Mouse (Mus musculus): ENCODE data around the gene Vmn1r230. TPM values are rescaled to one million over a fixed set of nuclear protein-coding genes. Genes with fewer than 3 reads are reported as not detected.

The Vmn1r230 gene
- total RNA-seq (2014; fragmentation: Nextera tagmentation) (not detected in 2 replicates), total RNA-seq (2017) (not detected in 2 replicates)

DNA sequence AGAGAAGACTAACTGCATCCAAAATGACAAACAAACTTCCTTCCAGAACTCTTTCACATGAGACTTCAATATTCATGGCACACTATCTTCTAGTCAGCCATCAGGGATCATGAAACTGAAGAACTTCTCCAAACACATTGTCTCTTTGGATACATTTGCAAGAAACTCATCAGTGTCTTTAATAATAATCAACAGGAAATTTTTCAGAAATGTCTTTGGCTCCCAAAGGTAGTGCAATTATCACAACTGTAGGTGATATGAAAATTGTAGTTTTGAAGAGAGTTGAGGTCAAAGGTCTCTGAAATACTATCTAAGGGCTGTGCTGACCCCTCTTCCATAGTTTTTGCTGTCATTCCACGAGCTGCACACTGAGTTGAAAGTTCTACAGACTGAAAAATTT, at the start of gene Vmn1r230:
Gene Vmn1r230, plus strand, starts transcription at position 301 of the 400 bp plus-strand sequence.
- no peak for ATAC-seq (replicated peaks; ENCODE audit: low FRiP score, low TSS enrichment, poor library complexity, severe bottlenecking)

DNA sequence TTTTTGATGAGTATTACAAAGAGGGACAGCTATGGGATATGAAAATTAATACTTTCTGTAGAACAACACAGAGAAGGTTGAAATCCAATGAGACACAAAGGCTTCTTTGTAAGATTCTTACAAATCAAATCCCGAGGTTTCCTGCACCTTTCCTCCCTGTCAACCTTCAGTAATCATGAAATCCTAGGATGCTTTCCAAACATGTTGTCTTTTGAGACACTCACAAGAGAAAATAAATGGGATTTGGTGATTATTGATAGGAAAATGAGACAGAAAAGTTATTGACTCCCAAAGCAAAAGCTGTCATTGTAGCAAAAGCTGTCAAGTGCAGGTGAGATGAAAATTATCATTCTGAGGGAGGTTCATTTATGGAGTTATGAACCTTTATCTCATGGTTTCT, 29.0 kb upstream of the Vmn1r230 start, which contains the start of gene Vmn1r229:
Gene Vmn1r229, plus strand, starts transcription at position 301 of the 400 bp plus-strand sequence.
- ATAC-seq (replicated peaks; ENCODE audit: low FRiP score, low TSS enrichment, poor library complexity, severe bottlenecking): no peak

Other genes starting within 250 kb of the Vmn1r230 start
- not detected in 2 replicates for gene Vmn2r110, start 244.0 kb upstream of the Vmn1r230 start, total RNA-seq (2014; fragmentation: Nextera tagmentation)
- under 0.01 TPM in 1 of 2 replicates, not detected in the other for gene Vmn2r110, start 244.0 kb upstream of the Vmn1r230 start, total RNA-seq (2017)
- not detected in 2 replicates for gene Fpr-rs3, start 215.6 kb upstream of the Vmn1r230 start, total RNA-seq (2014; fragmentation: Nextera tagmentation)
- not detected in 2 replicates for gene Fpr-rs3, start 215.6 kb upstream of the Vmn1r230 start, total RNA-seq (2017)
- not detected in 2 replicates for gene Vmn1r226, start 157.6 kb upstream of the Vmn1r230 start, total RNA-seq (2014; fragmentation: Nextera tagmentation)
- gene Vmn1r226, start 157.6 kb upstream of the Vmn1r230 start, total RNA-seq (2017): not detected in 2 replicates
- not detected in 2 replicates for gene Vmn1r227, start 110.6 kb upstream of the Vmn1r230 start, total RNA-seq (2014; fragmentation: Nextera tagmentation)
- gene Vmn1r227, start 110.6 kb upstream of the Vmn1r230 start, total RNA-seq (2017): not detected in 2 replicates
- gene Vmn1r228, start 54.3 kb upstream of the Vmn1r230 start, total RNA-seq (2014; fragmentation: Nextera tagmentation): not detected in 2 replicates
- gene Vmn1r228, start 54.3 kb upstream of the Vmn1r230 start, total RNA-seq (2017): not detected in 2 replicates
- not detected in 2 replicates for gene Vmn1r229, start 28.9 kb upstream of the Vmn1r230 start, total RNA-seq (2014; fragmentation: Nextera tagmentation)
- gene Vmn1r229, start 28.9 kb upstream of the Vmn1r230 start, total RNA-seq (2017): not detected in 2 replicates
- not detected in 2 replicates for gene Vmn1r231, start 64.6 kb downstream of the Vmn1r230 start, total RNA-seq (2014; fragmentation: Nextera tagmentation)
- gene Vmn1r231, start 64.6 kb downstream of the Vmn1r230 start, total RNA-seq (2017): not detected in 2 replicates
- not detected in 2 replicates for gene Vmn1r232, start 79.3 kb downstream of the Vmn1r230 start, total RNA-seq (2014; fragmentation: Nextera tagmentation)
- gene Vmn1r232, start 79.3 kb downstream of the Vmn1r230 start, total RNA-seq (2017): not detected in 2 replicates
- gene Ppp2r1a, start 104.9 kb downstream of the Vmn1r230 start, total RNA-seq (2014; fragmentation: Nextera tagmentation): 255 and 359 TPM in 2 replicates
- 156 and 200 TPM in 2 replicates for gene Ppp2r1a, start 104.9 kb downstream of the Vmn1r230 start, total RNA-seq (2017)
- not detected in 2 replicates for gene Vmn1r233, start 156.0 kb downstream of the Vmn1r230 start, total RNA-seq (2014; fragmentation: Nextera tagmentation)
- gene Vmn1r233, start 156.0 kb downstream of the Vmn1r230 start, total RNA-seq (2017): not detected in 2 replicates
- 30.8 and 31.7 TPM in 2 replicates for gene Zfp160, start 168.5 kb downstream of the Vmn1r230 start, total RNA-seq (2014; fragmentation: Nextera tagmentation)
- gene Zfp160, start 168.5 kb downstream of the Vmn1r230 start, total RNA-seq (2017): 25.4 and 39.1 TPM in 2 replicates